Mouse (Mus musculus) frontal cortex, postnatal 10 days (tissue): ENCODE data around the gene Ubap2.

Experiments used
- DNase-seq, 2 experiments: peaks; one replicate each; pipeline ENCODE4 v3.0.0; 2022; ENCODE audit warnings: low spot score in 2 of 2, mixed read lengths in 1 of 2

Gene Ubap2

DNA sequence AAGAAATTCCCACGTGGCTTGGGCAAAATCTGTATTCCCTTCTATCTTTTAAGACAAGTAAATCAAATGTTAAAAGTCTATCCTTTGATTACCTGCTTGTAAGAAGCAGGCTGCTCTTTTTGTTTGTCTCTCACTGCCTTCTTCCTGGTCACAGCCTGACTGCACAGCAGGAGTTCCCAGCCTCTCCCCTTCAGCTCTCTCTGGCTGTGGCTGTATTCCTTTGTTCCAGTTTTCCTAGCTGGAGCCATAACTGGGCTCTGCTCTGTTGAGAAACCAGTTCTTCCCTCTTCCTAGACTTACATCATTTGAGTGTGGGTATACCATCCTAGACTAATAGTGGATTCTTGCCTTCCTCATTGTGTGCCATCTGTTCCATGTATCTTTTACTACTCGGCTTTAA, 110.0 kb downstream of the Ubap2 start:
- DNase-seq, result no peak

DNA sequence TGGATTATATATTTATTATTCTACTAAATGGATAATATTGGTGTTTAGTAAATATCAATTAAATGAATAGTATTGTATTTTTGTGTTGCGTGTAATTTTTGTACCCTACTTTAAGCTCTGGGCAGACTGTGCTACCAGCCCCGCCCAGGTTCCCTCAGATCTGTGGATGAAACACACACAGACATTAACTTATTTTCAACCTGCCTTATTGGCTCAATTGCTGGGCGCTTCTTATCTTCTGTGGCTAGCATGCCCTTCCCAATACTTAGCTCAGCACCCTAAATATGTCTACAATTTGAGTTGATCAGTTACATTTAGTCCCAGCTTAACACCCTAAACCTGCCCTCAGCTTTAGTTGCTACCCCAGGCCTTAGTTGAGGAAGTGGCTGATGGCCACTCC, 113.7 kb downstream of the Ubap2 start:
- DNase-seq, result no peak

DNA sequence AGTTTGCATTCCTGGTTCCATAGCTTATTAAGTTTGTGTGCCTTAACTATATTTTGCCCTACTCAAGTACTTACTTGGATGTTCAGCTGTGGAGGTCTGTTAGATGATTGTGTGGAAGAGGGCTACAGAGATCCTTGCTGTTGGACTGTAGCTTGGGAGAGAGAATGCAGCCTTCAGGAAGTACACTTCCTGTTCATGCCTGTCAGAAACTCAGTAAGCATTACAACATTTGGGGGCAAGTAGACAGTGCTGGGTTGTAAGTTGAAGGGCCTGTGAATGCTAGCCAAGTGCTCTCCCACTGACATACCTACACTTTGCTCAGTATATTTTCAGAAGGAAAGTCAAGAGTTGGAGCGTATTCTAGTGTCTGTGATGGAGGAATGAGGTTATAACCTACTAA, 116.7 kb downstream of the Ubap2 start:
- DNase-seq, result no peak

DNA sequence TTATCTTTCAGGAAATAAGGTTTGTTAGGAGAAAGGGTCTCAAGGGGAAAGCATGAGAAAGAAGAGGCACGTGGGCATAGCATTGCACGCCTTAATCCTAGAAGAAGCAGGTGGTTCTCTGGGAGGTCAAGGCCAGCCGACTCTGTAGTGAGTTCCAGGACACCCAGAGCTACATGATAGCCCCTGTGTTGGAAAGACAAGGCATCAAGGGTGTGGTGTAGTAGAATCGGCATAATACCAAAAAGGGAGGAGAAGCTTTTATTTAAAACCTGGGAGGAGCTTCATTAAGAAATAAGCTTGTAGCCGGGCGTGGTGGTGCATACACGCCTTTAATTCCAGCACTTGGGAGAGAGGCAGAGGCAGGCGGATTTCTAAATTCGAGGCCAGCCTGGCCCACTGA, 118.0 kb downstream of the Ubap2 start:
- DNase-seq, result no peak

DNA sequence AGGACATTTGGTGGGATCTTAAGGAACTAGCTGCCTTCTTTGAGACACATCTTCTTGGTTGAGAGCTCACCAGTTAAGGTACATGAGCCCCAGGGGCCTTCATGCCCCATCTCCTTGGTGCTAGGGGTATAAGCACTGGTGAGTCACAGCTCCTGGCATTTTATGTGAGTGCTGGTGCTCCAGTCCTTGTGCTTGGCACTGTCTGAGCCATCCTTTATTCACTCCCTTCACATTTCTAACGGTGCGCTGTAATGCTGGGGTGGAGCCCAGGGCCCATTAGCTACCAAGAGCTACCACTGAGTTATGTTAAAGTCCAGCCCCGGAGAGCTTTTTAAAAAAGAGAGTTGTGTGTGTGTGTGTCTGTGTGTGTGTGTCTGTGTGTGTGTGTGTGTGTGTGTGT, 121.8 kb downstream of the Ubap2 start:
- DNase-seq, result no peak

DNA sequence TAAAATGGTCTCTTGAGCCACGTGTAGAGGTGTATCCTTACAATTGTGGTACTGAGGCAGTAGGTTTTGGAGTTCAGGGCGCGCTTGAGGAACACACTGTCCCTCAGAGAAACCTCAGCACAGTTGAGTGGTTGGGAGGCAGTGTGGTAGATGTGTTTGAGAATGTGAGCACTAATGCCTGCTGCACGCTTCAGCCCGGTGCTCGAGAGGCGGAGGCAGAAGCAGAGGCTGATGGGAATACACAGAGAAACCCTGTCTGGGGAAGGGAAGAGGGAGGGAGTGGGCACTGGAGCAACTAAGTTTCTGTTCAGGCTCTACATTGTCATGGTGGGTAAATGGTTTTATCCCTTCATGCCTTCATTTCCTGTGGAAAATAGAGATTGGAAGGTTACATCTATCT, 123.8 kb downstream of the Ubap2 start:
- no peak for DNase-seq

DNA sequence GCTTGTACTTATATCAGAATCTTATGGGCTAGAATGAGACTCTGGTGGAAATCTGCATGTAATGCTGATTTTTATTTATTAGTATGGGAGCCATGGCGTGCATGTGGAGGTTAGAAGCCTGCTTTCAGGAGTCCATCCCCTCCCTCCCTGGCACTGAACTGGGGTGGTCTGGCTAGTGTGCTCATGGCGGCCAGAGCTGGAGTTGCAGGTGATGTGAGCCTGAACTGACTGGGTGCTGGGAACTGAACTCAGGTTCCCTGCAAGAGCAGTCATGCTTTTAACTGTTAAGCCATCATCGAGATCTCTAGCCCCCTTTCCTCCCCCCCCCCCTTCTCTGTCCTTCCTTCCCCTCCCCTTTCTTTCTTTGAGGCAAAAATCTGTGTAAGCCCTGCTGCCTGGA, 125.1 kb downstream of the Ubap2 start:
- no peak for DNase-seq
